Mouse (Mus musculus): ENCODE results near the gene Dnttip2. TPM values are rescaled to one million over a fixed set of nuclear protein-coding genes. Genes with fewer than 3 reads are reported as not detected.

Dnttip2 gene
- total RNA-seq, 4 experiments from 2014 or later, result 36.0 to 43.2 (median 38.6) TPM

DNA sequence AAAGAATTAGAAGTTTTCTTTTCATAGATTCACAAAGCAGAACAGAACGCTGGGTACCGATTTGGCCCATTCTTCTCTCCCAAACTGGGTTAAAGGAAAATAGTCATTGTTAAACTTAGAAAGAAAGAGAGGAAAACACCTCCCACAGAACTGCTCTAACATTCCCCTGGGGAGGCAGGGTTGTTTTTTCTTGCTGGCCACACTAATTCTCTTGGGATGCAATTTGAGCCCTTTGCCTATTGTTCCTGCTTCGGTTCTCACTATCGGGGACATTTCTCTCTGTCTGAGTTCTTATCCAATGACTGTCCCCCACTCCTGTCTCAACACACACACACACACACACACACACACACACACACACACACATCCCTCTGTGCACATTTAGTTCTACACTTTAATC is 59.3 kb downstream of the Dnttip2 start:
- no peak for DNase-seq

DNA sequence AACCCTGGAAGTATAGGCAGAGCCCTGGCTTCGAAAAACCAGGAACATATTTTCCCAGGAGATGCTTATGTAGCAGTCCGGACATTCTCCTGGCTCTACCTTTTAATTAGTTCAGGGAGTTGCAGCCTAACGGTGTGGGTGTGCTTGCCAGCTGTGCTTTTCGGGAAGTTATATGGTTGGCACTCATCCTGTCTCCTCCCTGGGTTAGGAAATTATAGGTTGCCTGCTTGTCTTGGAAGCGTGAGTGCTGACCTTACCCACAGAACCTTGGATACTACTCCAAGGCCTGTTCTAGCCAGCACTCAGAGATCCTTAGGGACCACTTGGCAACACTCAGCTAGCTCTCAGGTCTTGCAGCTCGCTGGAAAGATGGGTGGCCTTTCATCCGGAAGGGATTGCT is 59.7 kb downstream of the Dnttip2 start:
- DNase-seq, result peak; percentile 24

DNA sequence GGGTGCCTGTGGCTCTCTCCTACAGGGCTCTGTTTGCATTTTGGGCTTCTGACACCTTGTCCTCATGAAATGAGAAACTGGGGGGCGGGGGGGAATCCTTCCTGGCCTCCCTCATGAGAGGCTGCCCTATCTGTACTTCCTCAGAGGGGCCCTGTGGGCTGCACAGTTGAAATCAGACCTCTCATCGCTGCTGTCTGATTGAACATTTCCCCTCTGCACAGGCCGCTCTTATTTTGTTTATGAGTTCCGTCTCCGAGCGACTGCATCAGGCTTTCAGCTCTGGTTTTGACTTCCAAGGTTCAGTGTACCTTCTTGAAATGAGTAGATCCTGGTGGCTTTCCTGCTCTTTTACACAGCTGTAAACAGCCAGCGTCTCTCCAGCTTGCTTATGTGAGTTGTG is 60.2 kb downstream of the Dnttip2 start:
- DNase-seq, result no peak

Small RNA genes within 50 kb of the gene (microRNA-seq; reads per million reads assigned to microRNA genes)
- 0 reads per million in 2 experiments for gene Gm22903
- gene Mir760, result 54.7 to 65.5 reads per million in 2 experiments

Other genes starting within 250 kb of the Dnttip2 start
- 10 to 100 TPM in 1 of 4 experiments, 1 to 10 TPM in 3; 1.3 to 14.0 (median 2.5) TPM for gene Abca4, start 229.9 kb upstream of the Dnttip2 start, total RNA-seq (2022)
- 100 to 1,000 TPM in 2 of 4 experiments, 10 to 100 TPM in 2; 85.9 to 118 (median 100) TPM for gene Gclm, start 28.8 kb upstream of the Dnttip2 start, total RNA-seq (2022)
- gene Bcar3, start 19.7 kb downstream of the Dnttip2 start, total RNA-seq (2022), result 10 to 100 TPM; 64.1 to 91.3 (median 70.4) TPM

Data from adrenal gland, adult 8-10 months (tissue).